Mouse (Mus musculus) heart, postnatal 0 days (tissue): ENCODE data around the gene Bcl3. TPM values are rescaled to one million over a fixed set of nuclear protein-coding genes. Genes with fewer than 3 reads are reported as not detected.

Experiments
- ATAC-seq: fragments of 200-750 bp; cut with Nextera tagmentation; 2 replicates; pipeline ENCODE4 v1.8.0; 2017; ENCODE audit warnings: low read depth, moderate number of reproducible peaks, moderate library complexity; ENCODE audit not compliant: insufficient read depth
- DNase-seq: peaks from one replicate; pipeline ENCODE4 v3.0.0-alpha.2; 2016; ENCODE audit warnings: low spot score
- H3K27ac ChIP-seq: fragments of 300-500 bp; sonication (generic); 2 replicates; pipeline ENCODE4 v1.5.1; 2014; ENCODE audit warnings: low read depth, mild to moderate bottlenecking
- H3K27me3 ChIP-seq: fragments of 300-500 bp; sonication (generic); 2 replicates; pipeline ENCODE4 v1.6.1; 2014; ENCODE audit warnings: low read length, mixed read lengths; ENCODE audit not compliant: control insufficient read depth, insufficient read depth
- H3K36me3 ChIP-seq: fragments of 300-500 bp; sonication (generic); replicated peaks from 2 replicates; pipeline ENCODE4 v1.6.1; 2014; ENCODE audit warnings: low read length, mixed read lengths; ENCODE audit not compliant: control insufficient read depth, insufficient read depth
- H3K4me1 ChIP-seq: fragments of 300-500 bp; sonication (generic); 2 replicates; pipeline ENCODE4 v1.6.1; 2014; ENCODE audit warnings: antibody characterized with exemption; ENCODE audit not compliant: control insufficient read depth, insufficient read depth
- H3K4me2 ChIP-seq: fragments of 300-500 bp; sonication (generic); 2 replicates; pipeline ENCODE4 v1.6.1; 2014; ENCODE audit warnings: low read depth, mild to moderate bottlenecking, low read length, moderate library complexity
- H3K4me3 ChIP-seq: fragments of 300-500 bp; sonication (generic); 2 replicates; pipeline ENCODE4 v1.5.1; 2014; ENCODE audit warnings: low read depth, low read length
- H3K9ac ChIP-seq: fragments of 300-500 bp; sonication (generic); replicated peaks from 2 replicates; pipeline ENCODE4 v1.6.1; 2014; ENCODE audit warnings: low read depth, low read length, mixed read lengths
- H3K9me3 ChIP-seq: fragments of 300-500 bp; sonication (generic); replicated peaks from 2 replicates; pipeline ENCODE4 v1.6.1; 2016; ENCODE audit warnings: low read length; ENCODE audit not compliant: control insufficient read depth
- CTCF ChIP-seq: IDR thresholded peaks from 2 replicates; pipeline ENCODE4 v1.5.1; 2016; ENCODE audit warnings: antibody characterized with exemption, control low read depth, low read depth
- EP300 ChIP-seq: IDR thresholded peaks from 2 replicates; pipeline ENCODE4 v1.6.1; 2016; ENCODE audit warnings: antibody characterized with exemption, low read depth
- WGBS: fragments of 180-500 bp; shearing (Covaris S2); extraction: QIAGEN DNeasy Blood & Tissue Kit; methylation state at CpG from one replicate; pipeline ENCODE4 v1.1.7; 2014; 5-methylcytosine and 5-hydroxymethylcytosine counted together
- polyA plus RNA-seq: library from polyadenylated mRNA; unstranded; fragments of >200 nt; fragmentation: Nextera tagmentation; extraction: Ambion mirVana; gene quantifications from 2 replicates; pipeline ENCODE4 v1.2.1, GENCODE M21; 2015
- total RNA-seq: library from RNA; depleted of rRNA; stranded (reverse); fragments of >200 nt; gene quantifications from 2 replicates; pipeline ENCODE4 v1.2.3, GENCODE M21; 2014; ENCODE audit warnings: low replicate concordance

Gene Bcl3
- total and polyA plus RNA-seq, 2 experiments from 2014 or later = 1.6 to 6.7 TPM

- no peaks in the 10 kb centered on the region for H3K9me3 ChIP-seq
- ATAC-seq (peak; percentile 30; the same call in 1 of the 2 replicates), DNase-seq (peak; percentile 52)
- H3K36me3 ChIP-seq = no peaks in the 10 kb centered on the region
- H3K27ac ChIP-seq = peak overlapping the region; percentile 67
- no peak for TF ChIP-seq CTCF
- TF ChIP-seq EP300 = no peak
- 17% methylated on average over 15 of the region's 15 CpGs for WGBS
- peak overlapping the region; percentile 73 for H3K4me2 ChIP-seq
- peaks cover 13% of the 10 kb centered on the region for H3K4me1 ChIP-seq
- H3K9ac ChIP-seq = no peak overlapping the region
- peaks cover 12% of the 10 kb centered on the region for H3K27me3 ChIP-seq
- 0 out of 2 replicates have a peak overlapping the region, but pooled peaks have one; percentile 1 for H3K4me3 ChIP-seq
These were observed 5.0 kb downstream of the Bcl3 start for GRCm38 (mm10) chr7:19817382-19818105.

DNA sequence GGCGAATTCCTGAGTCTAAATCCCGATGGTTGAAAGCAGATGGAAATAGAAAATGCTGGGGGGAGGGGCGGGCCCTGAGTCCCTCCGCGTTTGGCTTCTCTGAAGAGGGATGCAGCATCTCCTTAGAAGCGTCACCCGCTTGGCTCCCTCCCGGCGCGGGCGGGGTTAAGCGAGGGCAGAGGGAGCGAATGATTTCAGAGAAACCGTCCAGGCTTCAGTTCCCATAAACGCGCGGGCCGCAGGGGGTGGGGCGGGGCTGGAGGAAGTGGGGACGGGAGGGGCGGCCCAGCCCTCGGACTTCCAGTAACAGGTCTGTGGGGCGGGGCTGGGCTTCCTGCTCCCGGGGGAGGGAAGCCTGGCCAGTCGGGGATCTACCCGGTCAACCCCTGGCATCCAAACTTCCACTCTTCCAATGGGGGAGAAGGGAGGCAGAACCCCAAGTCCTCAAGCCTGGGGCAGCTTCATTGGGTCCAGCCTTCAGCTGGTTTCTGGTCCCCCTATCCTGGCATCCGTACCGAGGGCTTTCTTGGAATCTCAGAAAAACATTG is 6.3 kb downstream of the Bcl3 start:
- Histone ChIP-seq H3K9ac (peak overlapping the region; percentile 46), H3K9me3 (no peaks in the 10 kb centered on the region), H3K27me3 (peaks cover 14% of the 10 kb centered on the region), H3K4me1 (peaks cover 13% of the 10 kb centered on the region), H3K27ac (peak overlapping the region; percentile 67), H3K36me3 (no peaks in the 10 kb centered on the region), H3K4me3 (peak overlapping the region; percentile 47), H3K4me2 (peak overlapping the region; percentile 73)
- ATAC-seq (peak; percentile 83), DNase-seq (peak; percentile 77)
- under 1% methylated on average over 28 of the region's 28 CpGs for WGBS
- no peak for TF ChIP-seq EP300
- TF ChIP-seq CTCF = no peak

- ATAC-seq (peak; percentile 37; the same call in 1 of the 2 replicates), DNase-seq (no peak)
- Histone ChIP-seq H3K36me3 (no peaks in the 10 kb centered on the region), H3K4me3 (peak overlapping the region; percentile 47), H3K27me3 (peaks cover 21% of the 10 kb centered on the region), H3K4me1 (peaks cover 13% of the 10 kb centered on the region), H3K9me3 (no peaks in the 10 kb centered on the region), H3K27ac (peak overlapping the region; percentile 67; the same call in 1 of the 2 replicates), H3K4me2 (peak overlapping the region; percentile 73), H3K9ac (peak overlapping the region; percentile 46; the same call in 1 of the 2 replicates)
- TF ChIP-seq EP300 (no peak), CTCF (no peak)
- 33% methylated on average over 17 of the region's 17 CpGs for WGBS
These were observed 7.0 kb downstream of the Bcl3 start for GRCm38 (mm10) chr7:19815296-19816223.

- Histone ChIP-seq H3K9me3 (no peaks in the 10 kb centered on the region), H3K36me3 (no peaks in the 10 kb centered on the region), H3K27ac (no peak overlapping the region), H3K4me3 (no peak overlapping the region), H3K9ac (no peak overlapping the region), H3K4me2 (no peak overlapping the region), H3K27me3 (peaks cover 28% of the 10 kb centered on the region), H3K4me1 (peaks cover 21% of the 10 kb centered on the region)
- 39% methylated on average over 6 of the region's 6 CpGs for WGBS
- no peak for ATAC-seq
- no peak for DNase-seq
- no peak for TF ChIP-seq CTCF
- no peak for TF ChIP-seq EP300
These were observed 8.9 kb downstream of the Bcl3 start for GRCm38 (mm10) chr7:19813579-19814122.

- no peak overlapping the region for H3K27ac ChIP-seq
- no peak for ATAC-seq
- H3K9me3 ChIP-seq = no peaks in the 10 kb centered on the region
- H3K4me3 ChIP-seq = no peak overlapping the region
- H3K4me2 ChIP-seq = no peak overlapping the region
- DNase-seq = no peak
- H3K36me3 ChIP-seq = no peaks in the 10 kb centered on the region
- H3K4me1 ChIP-seq = peaks cover 21% of the 10 kb centered on the region
- 72% methylated on average over 4 of the region's 4 CpGs for WGBS
- H3K27me3 ChIP-seq = peaks cover 28% of the 10 kb centered on the region
- TF ChIP-seq EP300 = no peak
- TF ChIP-seq CTCF = no peak
- no peak overlapping the region for H3K9ac ChIP-seq
These were observed 9.4 kb downstream of the Bcl3 start for GRCm38 (mm10) chr7:19813161-19813560.
